Mouse (Mus musculus) embryonic facial prominence, embryonic 11.5 days (tissue): ENCODE measurements around the gene Ism2. TPM values are rescaled to one million over a fixed set of nuclear protein-coding genes. Genes with fewer than 3 reads are reported as not detected.

Source experiments
- ATAC-seq: fragments of 200-750 bp; cut with Nextera tagmentation; replicated peaks from 2 replicates; pipeline ENCODE4 v1.8.0; 2017; ENCODE audit warnings: low read depth; ENCODE audit not compliant: insufficient number of reproducible peaks, low FRiP score, low TSS enrichment
- DNase-seq: peaks from one replicate; pipeline ENCODE4 v3.0.0-alpha.2; 2015; ENCODE audit warnings: low spot score
- H3K27ac ChIP-seq: fragments of 300-500 bp; sonication (generic); replicated peaks from 2 replicates; pipeline ENCODE4 v1.5.1; 2014; ENCODE audit warnings: mild to moderate bottlenecking, low read depth, low read length, control low read depth
- H3K27me3 ChIP-seq: fragments of 300-500 bp; sonication (generic); 2 replicates; pipeline ENCODE4 v1.6.1; 2014; ENCODE audit warnings: mild to moderate bottlenecking, low read length, moderate library complexity, mixed read lengths; ENCODE audit not compliant: control insufficient read depth, insufficient read depth
- H3K36me3 ChIP-seq: fragments of 300-500 bp; sonication (generic); replicated peaks from 2 replicates; pipeline ENCODE4 v1.6.1; 2014; ENCODE audit warnings: low read depth, mild to moderate bottlenecking, low read length, moderate library complexity, mixed read lengths; ENCODE audit not compliant: control insufficient read depth, insufficient read depth
- H3K4me1 ChIP-seq: fragments of 300-500 bp; sonication (generic); 2 replicates; pipeline ENCODE4 v1.6.1; 2014; ENCODE audit warnings: low read length, mixed read lengths; ENCODE audit not compliant: control insufficient read depth, insufficient read depth
- H3K4me2 ChIP-seq: fragments of 300-500 bp; sonication (generic); 2 replicates; pipeline ENCODE4 v1.6.1; 2014; ENCODE audit warnings: low read depth, mild to moderate bottlenecking, control low read depth, low read length, moderate library complexity
- H3K4me3 ChIP-seq: fragments of 300-500 bp; sonication (generic); 2 replicates; pipeline ENCODE4 v1.5.1; 2014; ENCODE audit warnings: low read depth, low read length, control low read depth
- H3K9ac ChIP-seq: fragments of 300-500 bp; sonication (generic); replicated peaks from 2 replicates; pipeline ENCODE4 v1.6.1; 2014; ENCODE audit warnings: mild to moderate bottlenecking, control low read depth, low read length
- H3K9me3 ChIP-seq: fragments of 300-500 bp; sonication (generic); replicated peaks from 2 replicates; pipeline ENCODE4 v1.6.1; 2016; ENCODE audit warnings: mild to moderate bottlenecking, low read length, inconsistent platforms, mixed read lengths; ENCODE audit not compliant: control insufficient read depth
- WGBS: fragments of 180-500 bp; shearing (Covaris S2); extraction: QIAGEN DNeasy Blood & Tissue Kit; methylation state at CpG from one replicate; pipeline ENCODE4 v1.1.7; 2014; 5-methylcytosine and 5-hydroxymethylcytosine counted together
- polyA plus RNA-seq: library from polyadenylated mRNA; unstranded; fragments of >200 nt; fragmentation: Nextera tagmentation; extraction: Ambion mirVana; gene quantifications from 2 replicates; pipeline ENCODE4 v1.2.1, GENCODE M21; 2014

The Ism2 gene
- polyA plus RNA-seq: 0.34 and 0.98 TPM in 2 replicates

- H3K4me3 ChIP-seq: peak within 1 kb of the TSS; percentile 60
- no peak within 1 kb of the TSS for H3K27ac ChIP-seq
- H3K9ac ChIP-seq: peak within 1 kb of the TSS; percentile 74
- DNase-seq (peak; percentile 63), ATAC-seq (peak; percentile 17; the same call in 1 of the 2 replicates)
- no peaks in the 10 kb centered on the region for H3K9me3 ChIP-seq
- no peaks in the 10 kb centered on the region for H3K36me3 ChIP-seq
- H3K27me3 ChIP-seq: peaks cover 3% of the 10 kb centered on the region; the same call in 1 of the 2 replicates
- H3K4me1 ChIP-seq: no peaks in the 10 kb centered on the region
- H3K4me2 ChIP-seq: peak within 1 kb of the TSS; percentile 84
- WGBS: 1% methylated on average over 82 of the region's 86 CpGs
Measured at GRCm38 (mm10) chr12:87299657-87300440, at the start of gene Ism2. Ism2 (minus strand) TSS chr12:87299705.

GRCm38 (mm10) chr12:87348029-87348428 is 48.5 kb upstream of the Ism2 start:
- DNase-seq (no peak), ATAC-seq (no peak)
- Histone ChIP-seq H3K9me3 (no peaks in the 10 kb centered on the region), H3K27ac (no peak overlapping the region), H3K36me3 (no peaks in the 10 kb centered on the region; the same call in 1 of the 2 replicates), H3K27me3 (no peaks in the 10 kb centered on the region), H3K4me1 (no peaks in the 10 kb centered on the region), H3K4me2 (no peak overlapping the region), H3K9ac (no peak overlapping the region), H3K4me3 (no peak overlapping the region)
- WGBS: 86% methylated on average over 2 of the region's 2 CpGs

- no peak overlapping the region for H3K4me2 ChIP-seq
- no peak overlapping the region for H3K27ac ChIP-seq
- ATAC-seq (no peak), DNase-seq (no peak)
- H3K9ac ChIP-seq: no peak overlapping the region
- WGBS: 88% methylated on average over 2 of the region's 2 CpGs
- no peaks in the 10 kb centered on the region for H3K9me3 ChIP-seq
- H3K4me1 ChIP-seq: no peaks in the 10 kb centered on the region
- no peak overlapping the region for H3K4me3 ChIP-seq
- H3K27me3 ChIP-seq: no peaks in the 10 kb centered on the region
- H3K36me3 ChIP-seq: no peaks in the 10 kb centered on the region; the same call in 1 of the 2 replicates
Measured at GRCm38 (mm10) chr12:87347511-87347910, 48.0 kb upstream of the Ism2 start.

GRCm38 (mm10) chr12:87343084-87343605 is 43.6 kb upstream of the Ism2 start:
- Histone ChIP-seq H3K4me1 (no peaks in the 10 kb centered on the region), H3K4me3 (no peak overlapping the region), H3K4me2 (no peak overlapping the region), H3K27me3 (no peaks in the 10 kb centered on the region), H3K9ac (no peak overlapping the region), H3K27ac (no peak overlapping the region), H3K36me3 (no peaks in the 10 kb centered on the region; the same call in 1 of the 2 replicates), H3K9me3 (no peaks in the 10 kb centered on the region)
- no peak for DNase-seq
- ATAC-seq: no peak

GRCm38 (mm10) chr12:87338082-87338481 is 38.6 kb upstream of the Ism2 start:
- Histone ChIP-seq H3K9me3 (no peaks in the 10 kb centered on the region), H3K4me1 (no peaks in the 10 kb centered on the region), H3K27ac (no peak overlapping the region), H3K9ac (no peak overlapping the region), H3K4me3 (no peak overlapping the region), H3K4me2 (no peak overlapping the region), H3K27me3 (no peaks in the 10 kb centered on the region), H3K36me3 (no peaks in the 10 kb centered on the region)
- 86% methylated on average over 4 of the region's 4 CpGs for WGBS
- ATAC-seq (no peak), DNase-seq (no peak)

GRCm38 (mm10) chr12:87334886-87335285 is 35.4 kb upstream of the Ism2 start:
- 42% methylated on average over 2 of the region's 2 CpGs for whole genome bisulfite sequencing
- Histone ChIP-seq H3K36me3 (no peaks in the 10 kb centered on the region), H3K9ac (no peak overlapping the region), H3K4me1 (no peaks in the 10 kb centered on the region), H3K27me3 (no peaks in the 10 kb centered on the region), H3K9me3 (no peaks in the 10 kb centered on the region), H3K27ac (no peak overlapping the region), H3K4me2 (no peak overlapping the region), H3K4me3 (no peak overlapping the region)
- DNase-seq: peak; percentile 60
- no peak for ATAC-seq

- no peak overlapping the region for H3K9ac ChIP-seq
- no peaks in the 10 kb centered on the region for H3K27me3 ChIP-seq
- no peaks in the 10 kb centered on the region for H3K9me3 ChIP-seq
- H3K4me2 ChIP-seq: no peak overlapping the region
- DNase-seq (no peak), ATAC-seq (no peak)
- H3K4me1 ChIP-seq: no peaks in the 10 kb centered on the region
- H3K4me3 ChIP-seq: no peak overlapping the region
- no peaks in the 10 kb centered on the region for H3K36me3 ChIP-seq
- H3K27ac ChIP-seq: no peak overlapping the region
Measured at GRCm38 (mm10) chr12:87333794-87334193, 34.3 kb upstream of the Ism2 start.

- WGBS: 80% methylated on average over 4 of the region's 4 CpGs
- Histone ChIP-seq H3K9me3 (no peaks in the 10 kb centered on the region), H3K4me1 (no peaks in the 10 kb centered on the region), H3K9ac (no peak overlapping the region), H3K27me3 (no peaks in the 10 kb centered on the region), H3K36me3 (no peaks in the 10 kb centered on the region), H3K27ac (no peak overlapping the region), H3K4me2 (no peak overlapping the region), H3K4me3 (no peak overlapping the region)
- no peak for DNase-seq
- no peak for ATAC-seq
Measured at GRCm38 (mm10) chr12:87332511-87332910, 33.0 kb upstream of the Ism2 start.
